Mouse (Mus musculus) spleen, postnatal 36 days (tissue): ENCODE data around the gene Olfr744.
"Not testable (repeated sequence)": the region's sequence is repeated elsewhere in the genome, so short reads cannot be mapped to it uniquely, and the experiment has no call there.

ENCODE experiments used
- DNase-seq, 2 experiments: peaks; one replicate each; pipeline ENCODE4 v3.0.0; 2022; ENCODE audit warnings: low spot score in 2 of 2, mixed read lengths in 1 of 2

The Olfr744 gene

DNA sequence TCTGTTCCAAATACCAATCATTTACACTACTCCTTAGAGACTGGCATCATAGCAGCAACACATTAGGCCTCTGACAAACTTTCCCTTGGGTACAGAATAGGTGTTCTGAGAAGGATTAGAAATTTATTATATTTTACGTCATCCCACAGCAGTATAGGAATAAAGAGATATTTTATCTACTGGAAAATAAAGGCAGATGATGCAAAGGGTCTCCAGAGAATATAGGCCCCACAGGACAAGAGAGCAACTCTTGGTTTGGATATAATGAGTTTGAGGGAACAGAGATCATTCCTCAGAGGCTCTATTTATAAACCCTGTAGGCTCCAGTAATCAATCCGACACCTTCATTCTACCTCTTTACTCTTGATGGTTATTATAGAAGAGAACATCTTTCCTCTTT, at the start of gene Olfr744:
TSS of gene Olfr744 (plus strand) at position 301 of the 400 bp plus-strand sequence.
- DNase-seq = no peak

- DNase-seq = not testable (repeated sequence)
These were observed 41.6 kb upstream of the Olfr744 start for GRCm38 (mm10) chr14:50573056-50573455.

GRCm38 (mm10) chr14:50639088-50639487, 24.4 kb downstream of the Olfr744 start, which contains the start of gene Olfr745:
Gene Olfr745 (plus strand): TSS chr14:50639388.
- no peak for DNase-seq

- DNase-seq = no peak
These were observed 32.1 kb downstream of the Olfr744 start, which contains the start of gene Olfr746 for GRCm38 (mm10) chr14:50646783-50647182. Gene Olfr746 (plus strand): TSS chr14:50647083.
